Mouse (Mus musculus) embryonic facial prominence, embryonic 14.5 days (tissue): Measurements from ENCODE around the gene Dip2b. TPM values are rescaled to one million over a fixed set of nuclear protein-coding genes. Genes with fewer than 3 reads are reported as not detected.
"Not testable (repeated sequence)": the region's sequence is repeated elsewhere in the genome, so short reads cannot be mapped to it uniquely, and the experiment has no call there.

Source experiments
- ATAC-seq: fragments of 200-750 bp; cut with Nextera tagmentation; 2 replicates; pipeline ENCODE4 v1.8.0; 2017; ENCODE audit warnings: low read depth, moderate number of reproducible peaks, moderate TSS enrichment
- DNase-seq: peaks from one replicate; pipeline ENCODE4 v3.0.0-alpha.2; 2015; ENCODE audit warnings: low spot score
- H3K27ac ChIP-seq: fragments of 300-500 bp; sonication (generic); replicated peaks from 2 replicates; pipeline ENCODE4 v1.5.1; 2014; ENCODE audit warnings: low read depth, mild to moderate bottlenecking, low read length, moderate library complexity
- H3K27me3 ChIP-seq: fragments of 300-500 bp; sonication (generic); replicated peaks from 2 replicates; pipeline ENCODE4 v1.6.1; 2014; ENCODE audit warnings: low read length; ENCODE audit not compliant: control insufficient read depth, insufficient read depth
- H3K36me3 ChIP-seq: fragments of 300-500 bp; sonication (generic); 2 replicates; pipeline ENCODE4 v1.6.1; 2014; ENCODE audit warnings: low read length, mixed read lengths; ENCODE audit not compliant: control insufficient read depth, insufficient read depth
- H3K4me1 ChIP-seq: fragments of 300-500 bp; sonication (generic); 2 replicates; pipeline ENCODE4 v1.6.1; 2014; ENCODE audit warnings: antibody characterized with exemption, low read length; ENCODE audit not compliant: control insufficient read depth, insufficient read depth
- H3K4me2 ChIP-seq: fragments of 300-500 bp; sonication (generic); 2 replicates; pipeline ENCODE4 v1.6.1; 2014; ENCODE audit warnings: low read depth, mild to moderate bottlenecking, low read length, moderate library complexity, mixed read lengths
- H3K4me3 ChIP-seq: fragments of 300-500 bp; sonication (generic); 2 replicates; pipeline ENCODE4 v1.5.1; 2014; ENCODE audit warnings: low read depth, mild to moderate bottlenecking, low read length
- H3K9ac ChIP-seq: fragments of 300-500 bp; sonication (generic); 2 replicates; pipeline ENCODE4 v1.6.1; 2014; ENCODE audit warnings: low read depth, mild to moderate bottlenecking, low read length, moderate library complexity, mixed read lengths
- H3K9me3 ChIP-seq: fragments of 300-500 bp; sonication (generic); 2 replicates; pipeline ENCODE4 v1.6.1; 2016; ENCODE audit warnings: low read length; ENCODE audit not compliant: control insufficient read depth
- WGBS: fragments of 180-500 bp; shearing (Covaris S2); extraction: QIAGEN DNeasy Blood & Tissue Kit; methylation state at CpG from one replicate; pipeline ENCODE4 v1.1.7; 2014; 5-methylcytosine and 5-hydroxymethylcytosine counted together
- polyA plus RNA-seq: library from polyadenylated mRNA; unstranded; fragments of >200 nt; fragmentation: Nextera tagmentation; extraction: Ambion mirVana; gene quantifications from 2 replicates; pipeline ENCODE4 v1.2.1, GENCODE M21; 2014

Gene Dip2b
- polyA plus RNA-seq, 1 experiment from 2014 or later = 15.3 TPM

DNA sequence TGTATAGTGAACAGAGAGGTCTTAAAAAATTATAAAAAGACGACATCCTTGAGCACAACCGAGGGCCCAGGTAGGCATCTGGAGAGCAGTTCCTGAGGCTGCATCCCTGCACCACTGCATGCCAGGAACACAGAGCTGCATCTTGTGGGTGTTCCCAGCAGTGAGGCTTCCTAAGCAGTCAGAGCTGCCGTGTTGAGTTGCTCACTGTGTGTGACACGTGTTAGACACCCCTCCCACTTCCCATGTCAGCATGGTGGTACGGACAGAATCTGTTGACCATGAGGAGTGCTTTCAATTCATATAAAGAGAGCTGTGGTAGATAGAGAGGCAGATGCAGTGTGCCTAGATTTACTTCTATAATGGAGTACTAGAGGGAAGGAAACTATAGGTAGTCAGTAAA is 218.8 kb downstream of the Dip2b start:
- DNase-seq = no peak
- Histone ChIP-seq H3K36me3 (peaks cover 78% of the 10 kb centered on the region), H3K27ac (no peak overlapping the region), H3K4me2 (no peak overlapping the region), H3K4me1 (no peaks in the 10 kb centered on the region), H3K27me3 (no peaks in the 10 kb centered on the region), H3K4me3 (no peak overlapping the region), H3K9me3 (no peaks in the 10 kb centered on the region), H3K9ac (no peak overlapping the region)
- 93% methylated on average over 5 of the region's 5 CpGs for WGBS
- ATAC-seq = no peak

DNA sequence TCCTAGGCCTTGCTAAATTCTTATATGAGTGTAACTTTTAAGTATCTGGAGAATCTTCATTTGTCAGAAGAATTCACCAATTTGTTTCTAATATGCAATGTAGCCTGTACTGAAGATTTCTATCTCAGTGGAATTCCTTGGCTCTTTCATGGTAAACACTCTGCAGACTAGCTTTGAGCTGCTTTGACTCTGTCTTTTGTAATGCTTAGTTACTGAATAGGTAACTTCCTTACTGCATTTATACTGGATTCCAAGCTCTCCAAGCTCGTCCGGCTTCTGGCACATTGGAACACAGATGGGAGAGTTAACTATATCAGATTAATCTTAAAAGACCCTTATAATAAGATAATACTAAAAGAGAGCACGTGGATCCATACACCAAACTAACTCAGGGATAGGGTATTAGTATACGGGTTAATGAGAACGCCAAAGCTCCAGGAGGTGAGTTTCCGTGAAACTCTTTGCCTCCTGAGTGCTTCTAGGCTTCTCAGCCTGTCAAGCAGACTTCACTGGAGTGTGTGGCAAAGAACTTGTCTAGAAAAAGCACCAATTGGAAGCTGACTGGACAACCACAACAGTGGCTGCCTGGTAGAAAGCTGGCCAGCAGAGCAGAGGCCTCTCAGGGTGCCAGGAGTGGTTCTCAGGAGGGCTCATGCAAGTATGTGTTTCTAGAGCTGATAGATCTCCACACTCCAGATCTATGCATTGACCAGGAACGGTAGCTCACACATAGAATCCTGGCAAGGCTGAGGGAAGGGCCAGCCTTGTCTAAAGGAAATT is 220.4 kb downstream of the Dip2b start:
- peaks cover 63% of the 10 kb centered on the region for H3K36me3 ChIP-seq
- DNase-seq (no peak), ATAC-seq (no peak)
- no peaks in the 10 kb centered on the region for H3K4me1 ChIP-seq
- no peaks in the 10 kb centered on the region for H3K9me3 ChIP-seq
- H3K27me3 ChIP-seq = no peaks in the 10 kb centered on the region
- no peak overlapping the region for H3K4me3 ChIP-seq
- H3K9ac ChIP-seq = no peak overlapping the region
- no peak overlapping the region for H3K27ac ChIP-seq
- 96% methylated on average over 7 of the region's 7 CpGs for WGBS
- no peak overlapping the region for H3K4me2 ChIP-seq

- not testable (repeated sequence) for ATAC-seq, DNase-seq, H3K27me3 ChIP-seq, H3K27ac ChIP-seq, H3K4me3 ChIP-seq, H3K4me1 ChIP-seq, H3K9ac ChIP-seq, H3K9me3 ChIP-seq, H3K4me2 ChIP-seq
- 89% methylated on average over 6 of the region's 7 CpGs for WGBS
- peaks cover 48% of the 10 kb centered on the region for H3K36me3 ChIP-seq
Observed at GRCm38 (mm10) chr15:100260351-100260750, 221.9 kb downstream of the Dip2b start.

- H3K36me3 ChIP-seq = peaks cover 20% of the 10 kb centered on the region
- H3K27me3 ChIP-seq = no peaks in the 10 kb centered on the region
- no peak overlapping the region for H3K9ac ChIP-seq
- no peak overlapping the region for H3K4me3 ChIP-seq
- ATAC-seq (peak; percentile 68; the same call in 1 of the 2 replicates), DNase-seq (peak; percentile 50)
- H3K4me2 ChIP-seq = no peak overlapping the region
- H3K9me3 ChIP-seq = no peaks in the 10 kb centered on the region
- no peak overlapping the region for H3K27ac ChIP-seq
- H3K4me1 ChIP-seq = no peaks in the 10 kb centered on the region
- WGBS = 25% methylated on average over 4 of the region's 4 CpGs
Observed at GRCm38 (mm10) chr15:100263246-100263905, 224.9 kb downstream of the Dip2b start.

DNA sequence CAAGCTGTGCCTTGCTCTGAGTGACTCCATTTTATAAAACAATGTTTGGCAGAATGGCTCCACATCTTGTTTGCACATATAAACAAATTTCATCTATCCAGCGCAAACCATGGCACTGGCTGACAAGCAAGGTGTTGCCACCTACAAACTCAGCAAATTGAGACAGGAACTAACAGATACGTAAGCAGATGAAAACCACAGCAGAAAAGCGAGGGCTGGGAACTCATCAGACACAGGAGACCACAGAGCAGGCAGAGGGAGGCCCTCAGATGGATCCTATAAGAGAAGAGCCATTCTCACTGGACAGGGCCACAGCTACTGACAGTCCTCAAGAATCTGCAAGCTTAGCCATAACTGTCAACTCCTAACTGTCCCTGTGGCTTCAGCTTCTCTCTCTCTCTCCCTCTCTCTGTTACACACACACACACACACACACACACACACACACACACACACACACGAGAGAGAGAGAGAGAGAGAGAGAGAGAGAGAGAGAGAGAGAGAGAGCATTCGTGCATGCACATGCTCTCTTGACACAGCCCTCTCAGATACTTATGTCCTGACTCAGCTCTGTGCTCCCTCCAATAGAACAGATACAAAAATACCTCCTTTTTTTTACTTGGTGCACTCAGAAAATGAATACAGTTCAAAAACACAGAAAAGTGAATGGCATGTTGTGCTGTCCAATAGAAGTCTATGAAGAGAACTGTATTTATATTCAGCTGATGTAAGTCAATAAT is 227.3 kb downstream of the Dip2b start:
- 72% methylated on average over 5 of the region's 5 CpGs for WGBS
- no peak overlapping the region for H3K4me3 ChIP-seq
- H3K36me3 ChIP-seq = peaks cover 7% of the 10 kb centered on the region; the same call in 1 of the 2 replicates
- no peak overlapping the region for H3K27ac ChIP-seq
- DNase-seq = no peak
- H3K4me1 ChIP-seq = no peaks in the 10 kb centered on the region
- no peak for ATAC-seq
- H3K27me3 ChIP-seq = no peaks in the 10 kb centered on the region
- H3K9ac ChIP-seq = no peak overlapping the region
- H3K4me2 ChIP-seq = no peak overlapping the region
- H3K9me3 ChIP-seq = no peaks in the 10 kb centered on the region

- H3K27me3 ChIP-seq = no peaks in the 10 kb centered on the region
- H3K36me3 ChIP-seq = no peaks in the 10 kb centered on the region
- 79% methylated on average over 2 of the region's 2 CpGs for WGBS
- ATAC-seq = no peak
- H3K9me3 ChIP-seq = no peaks in the 10 kb centered on the region
- no peak overlapping the region for H3K4me3 ChIP-seq
- H3K4me2 ChIP-seq = no peak overlapping the region
- H3K27ac ChIP-seq = no peak overlapping the region
- no peak overlapping the region for H3K9ac ChIP-seq
- DNase-seq = no peak
- H3K4me1 ChIP-seq = no peaks in the 10 kb centered on the region
Observed at GRCm38 (mm10) chr15:100268916-100269315, 230.5 kb downstream of the Dip2b start.

Other genes with a start within 250 kb of the Dip2b start
- 66.6 and 72.6 TPM in 2 replicates for gene Lima1, start 163.2 kb upstream of the Dip2b start, polyA plus RNA-seq
- not detected in 2 replicates for gene Fam186a, start 71.6 kb upstream of the Dip2b start, polyA plus RNA-seq
- 37.1 and 38.2 TPM in 2 replicates for gene Larp4, start 68.6 kb upstream of the Dip2b start, polyA plus RNA-seq
- gene Atf1, start 189.2 kb downstream of the Dip2b start, polyA plus RNA-seq = 33.3 and 33.5 TPM in 2 replicates
- not detected in 2 replicates for gene Tmprss12, start 242.2 kb downstream of the Dip2b start, polyA plus RNA-seq